Comparison of ENCODE assay signal across 17 mouse cellular contexts in genomic region chr10:99197125-99197524, GRCm38 (mm10).
A peak's percentile ranks its signal among the peaks of the same experiment; 100 is the strongest.
DNase-seq lines count a peak whose midpoint lies in the region; ATAC-seq and TF ChIP-seq lines count a peak whose summit lies in the region.
"Had no signal": no experiment of that assay in that cellular context is flagged by ENCODE, and none has a peak within 500 bp of the region (broad histone marks: within the 10 kb centered on the region; RNA-seq: fewer than 3 reads in every experiment).

No protein-coding gene starts in this region.

- no peak overlapping the region for H3K4me3 ChIP-seq in midbrain, embryonic 10.5 days
- H3K4me3 ChIP-seq in midbrain, postnatal 0 days (ENCODE audit: low read depth, low read length) = no peak overlapping the region
- H3K4me3 ChIP-seq in forebrain, embryonic 14.5 days (ENCODE audit: low read depth, low read length) = no peak overlapping the region
- no peak overlapping the region for H3K4me3 ChIP-seq in hindbrain, postnatal 0 days (ENCODE audit: low read length)
- H3K4me3 ChIP-seq in neural tube, embryonic 13.5 days = no peak overlapping the region
- H3K4me3 ChIP-seq: embryonic facial prominence, embryonic 12.5 days; limb, embryonic 15.5 days had no signal

- TF ChIP-seq CTCF in midbrain, postnatal 0 days (IDR thresholded peaks at IDR 0.05) = no peak
- TF ChIP-seq CTCF in hindbrain, postnatal 0 days (IDR thresholded peaks at IDR 0.05; ENCODE audit: low read depth) = no peak

- H3K36me3 ChIP-seq in midbrain, embryonic 10.5 days = peaks cover 20% of the 10 kb centered on the region
- H3K36me3 ChIP-seq in midbrain, postnatal 0 days (ENCODE audit: insufficient read depth, low read length) = no peaks in the 10 kb centered on the region
- peaks cover 3% of the 10 kb centered on the region; the same call in 1 of the 2 replicates for H3K36me3 ChIP-seq in forebrain, embryonic 14.5 days (ENCODE audit: control insufficient read depth, insufficient read depth, low read length)
- no peaks in the 10 kb centered on the region for H3K36me3 ChIP-seq in hindbrain, postnatal 0 days (ENCODE audit: insufficient read depth, low read length)
- H3K36me3 ChIP-seq in neural tube, embryonic 13.5 days = no peaks in the 10 kb centered on the region
- H3K36me3 ChIP-seq: embryonic facial prominence, embryonic 12.5 days had no signal

- no peak for ATAC-seq in midbrain, postnatal 0 days (ENCODE audit: low FRiP score)
- ATAC-seq in forebrain, embryonic 14.5 days = peak; percentile 51
- no peak for ATAC-seq in hindbrain, postnatal 0 days
- ATAC-seq in neural tube, embryonic 13.5 days (ENCODE audit: low read depth) = peak; percentile 65; the same call in 1 of the 2 replicates
- no peak for ATAC-seq in granulocyte monocyte progenitor cell, adult 5-6 weeks (replicated peaks; ENCODE audit: poor library complexity, severe bottlenecking)
- ATAC-seq in erythroblast, adult 5-6 weeks (replicated peaks; ENCODE audit: low FRiP score, poor library complexity, severe bottlenecking) = no peak

- no peaks in the 10 kb centered on the region for H3K27me3 ChIP-seq in midbrain, embryonic 10.5 days (ENCODE audit: low read depth, poor library complexity, severe bottlenecking)
- H3K27me3 ChIP-seq in midbrain, postnatal 0 days (ENCODE audit: insufficient read depth, low read length) = no peaks in the 10 kb centered on the region
- no peaks in the 10 kb centered on the region for H3K27me3 ChIP-seq in forebrain, embryonic 14.5 days (replicated peaks; ENCODE audit: control insufficient read depth, insufficient read depth, low read length)
- H3K27me3 ChIP-seq in hindbrain, postnatal 0 days (ENCODE audit: insufficient read depth, low read length) = no peaks in the 10 kb centered on the region
- H3K27me3 ChIP-seq in neural tube, embryonic 13.5 days = no peaks in the 10 kb centered on the region
- H3K27me3 ChIP-seq: embryonic facial prominence, embryonic 12.5 days; limb, embryonic 15.5 days had no signal

- no peaks in the 10 kb centered on the region for H3K9me3 ChIP-seq in midbrain, embryonic 10.5 days (replicated peaks)
- H3K9me3 ChIP-seq in midbrain, postnatal 0 days (ENCODE audit: low read length) = no peaks in the 10 kb centered on the region
- H3K9me3 ChIP-seq in forebrain, embryonic 14.5 days (replicated peaks; ENCODE audit: control insufficient read depth, low read length) = no peaks in the 10 kb centered on the region
- no peaks in the 10 kb centered on the region for H3K9me3 ChIP-seq in hindbrain, postnatal 0 days (ENCODE audit: low read length)
- H3K9me3 ChIP-seq in neural tube, embryonic 13.5 days = no peaks in the 10 kb centered on the region
- H3K9me3 ChIP-seq: embryonic facial prominence, embryonic 12.5 days; G1E; limb, embryonic 15.5 days had no signal

- 80% methylated on average over 8 of the region's 8 CpGs for WGBS in midbrain, embryonic 10.5 days
- WGBS in midbrain, postnatal 0 days = 39% methylated on average over 8 of the region's 8 CpGs
- 77% methylated on average over 8 of the region's 8 CpGs for WGBS in forebrain, embryonic 14.5 days
- WGBS in hindbrain, postnatal 0 days = 64% methylated on average over 8 of the region's 8 CpGs
- WGBS in neural tube, embryonic 13.5 days = 62% methylated on average over 8 of the region's 8 CpGs

- peak overlapping the region; percentile 34; the same call in 1 of the 2 replicates for H3K27ac ChIP-seq in midbrain, embryonic 10.5 days (replicated peaks)
- no peak overlapping the region for H3K27ac ChIP-seq in midbrain, postnatal 0 days (ENCODE audit: low read depth, low read length)
- H3K27ac ChIP-seq in forebrain, embryonic 14.5 days (ENCODE audit: low read depth, low read length) = peak overlapping the region; percentile 27; the same call in 1 of the 2 replicates
- H3K27ac ChIP-seq in hindbrain, postnatal 0 days = no peak overlapping the region
- H3K27ac ChIP-seq in neural tube, embryonic 13.5 days (replicated peaks) = peak overlapping the region; percentile 14; the same call in 1 of the 2 replicates
- H3K27ac ChIP-seq: embryonic facial prominence, embryonic 12.5 days; limb, embryonic 15.5 days had no signal

- no peak overlapping the region for H3K4me2 ChIP-seq in midbrain, postnatal 0 days (ENCODE audit: low read depth, low read length, poor library complexity, severe bottlenecking)
- no peak overlapping the region for H3K4me2 ChIP-seq in forebrain, embryonic 14.5 days (ENCODE audit: low read length)
- H3K4me2 ChIP-seq in hindbrain, postnatal 0 days (ENCODE audit: low read depth, low read length) = no peak overlapping the region
- no peak overlapping the region for H3K4me2 ChIP-seq in neural tube, embryonic 13.5 days
- H3K4me2 ChIP-seq: embryonic facial prominence, embryonic 12.5 days; limb, embryonic 15.5 days had no signal

- H3K9ac ChIP-seq in midbrain, postnatal 0 days (replicated peaks; ENCODE audit: low read length, poor library complexity, severe bottlenecking) = no peak overlapping the region
- H3K9ac ChIP-seq in forebrain, embryonic 14.5 days (ENCODE audit: low read length) = no peak overlapping the region
- no peak overlapping the region for H3K9ac ChIP-seq in hindbrain, postnatal 0 days (replicated peaks; ENCODE audit: low read length)
- no peak overlapping the region for H3K9ac ChIP-seq in neural tube, embryonic 13.5 days
- H3K9ac ChIP-seq: embryonic facial prominence, embryonic 12.5 days; limb, embryonic 15.5 days had no signal

- DNase-seq in midbrain, embryonic 10.5 days (ENCODE audit: low spot score) = no peak
- no peak for DNase-seq in midbrain, postnatal 0 days (ENCODE audit: low spot score)
- DNase-seq in forebrain, embryonic 14.5 days (ENCODE audit: low spot score) = peak; percentile 37
- peak; percentile 29 for DNase-seq in hindbrain, postnatal 0 days (ENCODE audit: low spot score)
- no peak for DNase-seq in urinary bladder, adult 18-20 months (ENCODE audit: low spot score in 2 of 2)
- DNase-seq: cerebellum, adult 2 months; heart, postnatal 14 days; kidney, adult 2 months; lung, adult 2 months; right cerebral cortex, postnatal 14 days; thymus, postnatal 25 days had no signal

- H3K4me1 ChIP-seq in midbrain, embryonic 10.5 days = peaks cover 39% of the 10 kb centered on the region
- no peaks in the 10 kb centered on the region for H3K4me1 ChIP-seq in midbrain, postnatal 0 days (ENCODE audit: insufficient read depth, low read length)
- peaks cover 10% of the 10 kb centered on the region; the same call in 1 of the 2 replicates for H3K4me1 ChIP-seq in forebrain, embryonic 14.5 days (ENCODE audit: control insufficient read depth, insufficient read depth, low read length)
- H3K4me1 ChIP-seq in hindbrain, postnatal 0 days (ENCODE audit: insufficient read depth, low read length) = no peaks in the 10 kb centered on the region
- peaks cover 20% of the 10 kb centered on the region for H3K4me1 ChIP-seq in neural tube, embryonic 13.5 days (replicated peaks)

Comparison
In these comparisons a context has a peak if more than half of its experiments do, and no peak if none do; other contexts are left out.
1. H3K27ac ChIP-seq: peak in midbrain, embryonic 10.5 days (single experiment), forebrain, embryonic 14.5 days (single experiment) and neural tube, embryonic 13.5 days (single experiment); none in midbrain, postnatal 0 days (single experiment) and hindbrain, postnatal 0 days (single experiment).
2. DNase-seq: peak in forebrain, embryonic 14.5 days (single experiment) and hindbrain, postnatal 0 days (single experiment); none in midbrain, embryonic 10.5 days (single experiment), midbrain, postnatal 0 days (single experiment) and urinary bladder, adult 18-20 months (0 of 2).
3. ATAC-seq: peak in forebrain, embryonic 14.5 days (single experiment) and neural tube, embryonic 13.5 days (single experiment); none in midbrain, postnatal 0 days (single experiment), hindbrain, postnatal 0 days (single experiment), granulocyte monocyte progenitor cell, adult 5-6 weeks (single experiment) and erythroblast, adult 5-6 weeks (single experiment).